Mouse (Mus musculus) layer of hippocampus, postnatal 14 days (tissue): ENCODE results near the gene Upf1. TPM values are rescaled to one million over a fixed set of nuclear protein-coding genes. Genes with fewer than 3 reads are reported as not detected.

ENCODE experiments used
- DNase-seq, 2 experiments: peaks; one replicate each; pipeline ENCODE4 v3.0.0; 2021 to 2022; ENCODE audit warnings: low spot score in 2 of 2, mixed read lengths in 1 of 2
- total RNA-seq, 2 experiments: library from RNA; stranded (reverse); gene quantifications; 2 replicates each; pipeline ENCODE4 v1.2.3; 2021

Gene Upf1
- total RNA-seq, 2 experiments from 2014 or later, result 50.3 to 54.9 TPM

GRCm38 (mm10) chr8:70329124-70329834 lies 23.8 kb downstream of the Upf1 start, which contains the start of gene Gdf1:
Gene Gdf1, plus strand, starts transcription at chr8:70329817.
- DNase-seq, result peak in 1 of 2 experiments; percentile 16

DNA sequence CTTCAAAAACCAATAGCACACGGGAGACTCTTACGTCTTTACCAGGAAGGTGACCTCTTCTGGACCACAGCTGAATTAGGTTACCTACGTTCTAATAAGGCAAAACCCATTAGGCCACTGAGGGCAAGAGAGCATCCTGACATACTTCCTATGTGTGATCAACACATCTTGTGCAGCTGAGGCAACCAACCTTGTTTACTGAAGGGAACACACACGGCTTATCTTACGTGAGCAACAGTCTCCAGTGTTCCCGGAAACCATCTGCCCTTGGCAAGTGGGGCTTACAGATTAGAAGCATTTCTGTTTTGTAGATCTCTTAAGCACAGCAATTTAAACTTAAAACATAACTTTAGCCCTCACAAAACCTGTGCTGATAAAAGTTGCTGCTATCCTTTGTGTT lies 25.6 kb downstream of the Upf1 start:
- DNase-seq, result peak in 1 of 2 experiments; percentile 8

GRCm38 (mm10) chr8:70323716-70324115 lies 29.4 kb downstream of the Upf1 start:
- no peak for DNase-seq

- DNase-seq, result no peak
Observed at GRCm38 (mm10) chr8:70317872-70318271, 35.2 kb downstream of the Upf1 start.

GRCm38 (mm10) chr8:70316511-70317504 lies 36.3 kb downstream of the Upf1 start:
- DNase-seq, result peak; percentile 79 to 95

DNA sequence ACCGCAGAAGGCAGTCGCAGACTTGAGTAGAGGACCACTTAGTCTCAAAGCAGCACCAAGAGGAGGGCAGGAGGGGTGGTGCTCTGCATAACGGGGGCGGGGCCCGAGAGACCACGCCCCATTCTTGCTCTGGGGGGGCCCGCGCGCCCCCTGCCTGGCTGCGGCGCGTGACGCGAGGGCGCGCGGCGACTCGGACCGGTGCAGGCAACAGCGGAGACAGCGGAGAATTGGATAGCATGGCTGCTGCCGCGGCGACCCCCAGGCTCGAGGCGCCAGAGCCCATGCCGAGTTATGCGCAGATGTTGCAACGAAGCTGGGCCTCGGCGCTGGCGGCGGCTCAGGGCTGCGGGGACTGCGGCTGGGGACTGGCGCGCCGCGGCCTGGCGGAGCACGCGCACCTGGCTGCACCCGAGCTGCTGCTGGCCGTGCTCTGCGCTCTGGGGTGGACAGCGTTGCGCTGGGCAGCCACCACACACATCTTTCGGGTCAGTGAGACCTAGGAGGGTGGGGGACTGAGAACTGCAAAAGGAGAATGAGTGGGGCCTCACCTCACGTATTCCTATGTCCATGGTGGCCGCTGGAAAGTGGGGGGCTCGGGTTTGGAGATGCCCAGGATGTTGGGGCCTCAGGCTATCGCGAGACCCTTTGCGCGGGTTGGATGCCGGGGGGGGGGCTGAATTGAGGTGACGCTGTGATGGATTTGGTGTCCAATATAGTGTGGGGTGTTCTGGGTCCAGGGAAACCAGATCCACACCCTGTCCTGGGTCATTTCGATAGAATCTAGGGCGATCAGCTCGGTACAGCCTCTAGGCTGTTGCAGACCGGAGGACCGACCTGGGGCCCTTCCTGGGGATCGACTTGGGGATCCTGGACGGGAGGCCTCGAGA lies 37.2 kb downstream of the Upf1 start, which contains the start of gene Cers1:
Gene Cers1, plus strand, starts transcription at position 152 of the 887 bp plus-strand sequence.
- peak; percentile 80 to 89 for DNase-seq

- no peak for DNase-seq
Observed at GRCm38 (mm10) chr8:70313399-70313798, 39.7 kb downstream of the Upf1 start.

DNA sequence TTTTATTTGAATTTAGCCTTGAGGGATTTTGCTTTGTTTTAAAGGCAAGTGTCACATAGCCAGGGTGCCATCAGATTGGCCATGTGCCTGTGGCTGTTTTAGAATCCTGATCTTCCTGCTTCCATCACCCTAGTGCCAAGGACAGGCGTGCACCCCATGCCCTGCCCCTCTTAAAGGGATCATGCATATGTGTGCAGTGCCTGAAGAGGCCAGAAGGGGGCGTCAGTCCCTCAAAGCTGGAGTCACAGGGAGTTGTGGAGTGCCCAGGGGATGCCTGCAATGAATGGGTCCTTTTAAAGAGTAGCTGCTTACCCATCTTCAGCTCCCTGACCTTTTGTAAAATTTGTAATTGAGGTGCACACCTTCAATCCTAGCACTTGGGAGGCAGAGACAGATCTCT lies 43.8 kb downstream of the Upf1 start:
- DNase-seq, result no peak

DNA sequence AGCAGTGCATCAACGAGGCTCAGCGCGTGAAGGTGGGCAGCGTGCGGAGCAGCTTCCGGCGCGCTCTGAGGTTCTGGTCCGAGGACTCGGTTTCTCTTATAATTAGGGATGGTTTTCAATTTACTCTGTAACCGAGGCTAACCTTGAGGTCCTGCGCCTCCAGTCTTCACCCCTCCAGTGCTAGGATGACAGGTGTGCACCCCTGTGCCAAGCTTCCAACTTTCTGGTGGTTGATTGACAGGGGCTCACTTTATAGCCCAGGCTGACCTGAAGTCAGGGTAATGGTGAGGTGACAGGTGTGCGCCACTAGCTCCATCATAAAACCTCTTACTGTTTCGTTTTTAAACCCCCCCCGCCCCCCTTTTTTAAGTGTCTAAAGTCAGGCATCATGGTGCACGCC lies 50.2 kb downstream of the Upf1 start:
- DNase-seq, result no peak

DNA sequence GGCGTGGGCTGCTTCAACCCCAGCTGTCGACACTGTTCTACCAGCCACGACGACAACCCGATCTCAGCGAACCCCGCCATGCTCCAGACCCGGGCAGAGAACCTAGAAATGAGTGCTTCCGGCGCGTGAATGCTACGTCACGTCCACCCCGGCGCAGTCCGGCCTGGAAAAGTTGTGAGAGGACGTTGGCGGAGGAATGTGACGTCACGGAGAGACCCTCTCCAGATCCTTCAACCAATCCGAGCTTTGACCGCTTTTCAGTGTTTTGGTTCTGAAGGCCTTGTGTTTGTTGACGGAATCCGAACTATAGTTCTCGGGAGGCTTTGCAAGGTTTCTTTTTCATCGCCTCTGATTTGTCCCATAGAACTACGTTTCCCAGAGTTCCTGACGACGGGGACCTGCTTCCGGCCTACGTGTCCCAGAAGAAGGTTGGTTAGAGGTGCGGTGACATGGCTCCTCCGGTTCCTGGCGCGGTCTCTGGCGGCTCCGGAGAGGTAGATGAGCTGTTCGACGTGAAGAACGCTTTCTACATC lies 50.7 kb downstream of the Upf1 start, which contains the start of the genes Ddx49 and Cope:
Gene Ddx49, minus strand, starts transcription at position 132 of the 533 bp plus-strand sequence.
Gene Cope, plus strand, starts transcription at position 161 of the 533 bp plus-strand sequence.
- peak; percentile 95 to 97 for DNase-seq

DNA sequence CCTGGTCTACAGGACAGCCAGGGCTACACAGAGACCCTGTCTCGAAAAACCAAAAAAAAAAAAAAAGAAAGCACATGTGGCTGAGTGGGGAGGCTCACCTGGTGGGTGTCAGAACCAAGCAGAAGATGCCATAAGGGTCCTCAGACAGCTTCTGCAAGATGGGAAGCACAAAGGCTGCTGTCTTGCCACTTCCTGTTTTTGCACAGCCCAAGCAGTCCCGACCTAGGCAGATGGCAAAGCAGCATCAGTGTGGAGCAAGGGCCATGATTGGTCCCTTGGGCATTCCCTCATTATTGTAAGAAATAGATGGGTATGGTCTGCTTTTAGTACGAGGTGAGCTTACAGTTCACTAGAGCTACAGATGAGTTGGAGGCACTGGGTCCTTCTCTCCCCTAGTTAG lies 52.2 kb downstream of the Upf1 start:
- no peak for DNase-seq

DNA sequence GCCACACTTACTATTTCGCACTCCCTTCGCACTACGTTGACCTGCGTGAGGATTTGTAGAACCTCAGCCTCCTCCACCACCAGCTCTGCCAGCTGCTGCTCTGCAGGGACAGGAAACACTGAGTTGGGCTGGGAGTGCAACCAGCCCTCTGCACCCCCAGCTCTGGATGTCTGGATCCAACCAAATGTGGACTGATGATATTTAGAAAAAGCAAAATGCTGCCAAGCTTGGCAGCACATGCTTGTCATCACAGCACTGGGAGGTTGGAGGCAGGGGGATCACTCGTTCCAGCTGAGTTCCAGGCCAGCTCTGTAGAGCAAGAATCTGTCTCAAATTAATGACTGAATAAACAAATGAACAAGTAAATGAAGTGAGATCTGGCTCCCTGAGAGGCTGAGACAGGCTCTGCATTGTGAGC lies 59.1 kb downstream of the Upf1 start:
- peak; percentile 55 to 75 for DNase-seq

DNA sequence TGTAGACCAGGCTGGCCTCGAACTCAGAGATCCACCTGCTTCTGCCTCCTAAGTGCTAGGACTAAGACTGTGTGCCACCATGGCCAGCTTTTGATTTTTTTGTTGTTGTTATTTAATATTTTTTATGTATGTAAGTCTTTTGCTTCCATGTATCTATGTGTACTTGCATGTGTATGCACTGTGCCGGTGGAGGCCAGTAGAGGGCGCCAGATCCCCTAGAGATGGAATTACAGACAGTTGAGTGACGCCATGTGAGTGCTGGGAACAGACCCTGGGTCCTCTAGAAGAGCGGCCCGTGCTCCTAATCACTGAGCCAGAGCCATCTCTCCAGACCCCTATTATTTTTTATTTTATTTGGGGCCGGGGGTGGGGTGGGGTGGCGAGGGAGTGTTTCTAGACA lies 66.3 kb downstream of the Upf1 start:
- DNase-seq, result no peak

DNA sequence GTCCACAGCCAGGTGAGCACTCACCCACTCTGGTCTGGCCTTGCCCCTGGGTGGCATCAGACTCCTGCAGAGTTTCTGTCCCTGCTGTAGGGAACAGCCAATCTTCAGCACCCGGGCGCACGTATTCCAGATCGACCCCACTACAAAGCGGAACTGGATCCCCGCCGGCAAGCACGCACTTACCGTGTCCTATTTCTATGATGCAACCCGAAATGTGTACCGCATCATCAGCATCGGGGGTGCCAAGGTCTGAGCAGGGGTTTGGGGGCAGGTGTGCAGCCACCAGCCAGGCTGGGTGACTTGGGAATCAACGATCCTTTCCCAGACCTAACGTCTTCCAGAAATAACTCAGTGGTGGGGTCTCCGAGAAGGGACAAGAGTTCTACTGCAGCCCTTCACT lies 67.8 kb downstream of the Upf1 start:
- no peak for DNase-seq

GRCm38 (mm10) chr8:70284421-70284820 lies 68.7 kb downstream of the Upf1 start:
- no peak for DNase-seq

- DNase-seq, result no peak
Observed at GRCm38 (mm10) chr8:70283136-70284077, 69.7 kb downstream of the Upf1 start.

DNA sequence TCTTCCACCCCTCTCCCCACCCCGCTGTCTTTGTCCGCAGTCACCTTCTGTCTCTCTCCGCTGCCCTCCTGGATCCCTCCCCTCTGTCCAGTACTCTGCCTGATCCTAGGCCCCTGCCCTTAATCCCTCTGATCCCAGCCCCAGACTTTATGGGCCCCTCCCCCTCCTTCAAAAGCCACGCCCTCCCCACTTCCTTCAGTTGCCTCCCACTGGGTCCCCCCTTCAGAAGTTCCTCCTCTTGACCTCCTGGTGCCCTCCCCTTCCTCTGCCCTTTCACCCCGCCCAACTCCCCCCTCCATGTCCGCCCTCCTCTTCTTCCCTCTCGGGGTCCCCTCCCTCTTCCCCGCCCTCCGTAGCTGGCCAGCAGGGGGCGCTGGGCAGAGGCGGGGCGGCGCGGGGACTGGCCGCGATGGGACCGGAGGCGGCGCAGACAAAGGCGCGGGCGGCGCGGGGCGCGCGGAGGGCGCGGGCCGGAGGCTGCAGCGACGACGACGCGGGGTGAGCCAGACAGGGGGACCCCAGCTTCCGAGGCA lies 70.4 kb downstream of the Upf1 start, which contains the start of gene Homer3:
Gene Homer3, plus strand, starts transcription at position 225 of the 533 bp plus-strand sequence.
- peak; percentile 79 to 81 for DNase-seq
